Mouse (Mus musculus) CH12.LX (cell line): ENCODE data around the gene Atad5. TPM values are rescaled to one million over a fixed set of nuclear protein-coding genes. Genes with fewer than 3 reads are reported as not detected.

Experiments
- DNase-seq: peaks from one replicate; pipeline ENCODE4 v3.0.0-alpha.2; 2013; ENCODE audit errors: extremely low read depth
- H3K27ac ChIP-seq: 2 replicates; pipeline ENCODE4 v1.5.1; 2012; ENCODE audit warnings: low read depth, mild to moderate bottlenecking, control low read depth, moderate library complexity; ENCODE audit not compliant: insufficient read depth
- H3K27me3 ChIP-seq: replicated peaks from 2 replicates; pipeline ENCODE3; 2012; ENCODE audit warnings: inconsistent platforms
- H3K36me3 ChIP-seq, 2 experiments: replicated peaks in 1 of 2; 2 replicates each; pipeline versions ENCODE3 to v1.6.1; 2012; ENCODE audit warnings: inconsistent platforms in 1 of 2, low read length in 1 of 2, mild to moderate bottlenecking in 1 of 2, mixed read lengths in 1 of 2, moderate library complexity in 1 of 2; ENCODE audit not compliant: control insufficient read depth in 1 of 2, insufficient read depth in 1 of 2
- H3K4me1 ChIP-seq, 2 experiments: 2 replicates each; pipeline ENCODE4 v1.6.1; 2012; ENCODE audit warnings: inconsistent platforms in 1 of 2, moderate library complexity in 1 of 2; ENCODE audit not compliant: insufficient read depth in 2 of 2, control insufficient read depth in 1 of 2
- H3K4me2 ChIP-seq: 2 replicates; pipeline ENCODE4 v1.6.1; 2012; ENCODE audit warnings: low read depth, mild to moderate bottlenecking, control low read depth; ENCODE audit not compliant: poor library complexity, insufficient read depth, severe bottlenecking
- H3K4me3 ChIP-seq, 3 experiments: fragments of 150-350 bp in 1 of 3; sonication (generic) in 1 of 3; replicated peaks in 1 of 3; 2 replicates each; pipeline versions ENCODE3 to v1.5.1; 2011 to 2012; ENCODE audit warnings: low read depth in 2 of 3, low read length in 2 of 3, mild to moderate bottlenecking in 2 of 3, moderate library complexity in 2 of 3, control low read depth in 1 of 3, improper control_type of control experiment in 1 of 3, inconsistent platforms in 1 of 3, mixed read lengths in 1 of 3; ENCODE audit not compliant: poor library complexity in 1 of 3
- H3K79me2 ChIP-seq: replicated peaks from 2 replicates; pipeline ENCODE4 v1.6.1; 2012; ENCODE audit warnings: mild to moderate bottlenecking, moderate library complexity; ENCODE audit not compliant: control insufficient read depth, poor library complexity, insufficient read depth, severe bottlenecking; ENCODE audit errors: extremely low read depth
- H3K9ac ChIP-seq: 2 replicates; pipeline ENCODE4 v1.6.1; 2012; ENCODE audit warnings: low read depth, mild to moderate bottlenecking, control low read depth, moderate library complexity; ENCODE audit not compliant: insufficient read depth
- H3K9me3 ChIP-seq: replicated peaks from 2 replicates; pipeline ENCODE3; 2012; ENCODE audit warnings: low read length, inconsistent platforms, mixed read lengths
- BHLHE40 ChIP-seq: IDR thresholded peaks from 2 replicates; pipeline ENCODE4 v1.6.1; 2011; ENCODE audit warnings: mild to moderate bottlenecking, low read depth, low read length, improper control_type of control experiment
- CHD1 ChIP-seq: IDR thresholded peaks from 2 replicates; pipeline ENCODE4 v1.6.1; 2012; ENCODE audit warnings: low read depth, low read length, improper control_type of control experiment, inconsistent platforms
- CHD2 ChIP-seq: IDR thresholded peaks from 2 replicates; pipeline ENCODE4 v1.6.1; 2011; ENCODE audit warnings: low read length, improper control_type of control experiment
- CTCF ChIP-seq, 2 experiments: IDR thresholded peaks in 1 of 2; conservative IDR thresholded peaks in 1 of 2; 2 replicates each; pipeline ENCODE4 v1.5.1; 2011 to 2012; ENCODE audit warnings: low read depth in 2 of 2, low read length in 2 of 2, improper control_type of control experiment in 1 of 2, inconsistent platforms in 1 of 2, mild to moderate bottlenecking in 1 of 2, moderate library complexity in 1 of 2
- ELF1 ChIP-seq: IDR thresholded peaks from 2 replicates; pipeline ENCODE4 v1.6.1; 2014; ENCODE audit warnings: low read depth, mild to moderate bottlenecking, inconsistent platforms, low read length, improper control_type of control experiment
- EP300 ChIP-seq: IDR thresholded peaks from 2 replicates; pipeline ENCODE4 v1.6.1; 2011; ENCODE audit warnings: low read length, improper control_type of control experiment
- ETS1 ChIP-seq: conservative IDR thresholded peaks from 2 replicates; pipeline ENCODE4 v1.6.1; 2012; ENCODE audit warnings: low read depth, mild to moderate bottlenecking, inconsistent platforms, low read length, improper control_type of control experiment, moderate library complexity
- GABPA ChIP-seq: IDR thresholded peaks from 2 replicates; pipeline ENCODE4 v1.6.1; 2012; ENCODE audit warnings: low read depth, low read length, improper control_type of control experiment, inconsistent platforms; ENCODE audit not compliant: insufficient replicate concordance
- HCFC1 ChIP-seq: IDR thresholded peaks from 2 replicates; pipeline ENCODE4 v1.6.1; 2012; ENCODE audit warnings: low read depth, mild to moderate bottlenecking, inconsistent platforms, low read length, improper control_type of control experiment
- IRF4 ChIP-seq: IDR thresholded peaks from 2 replicates; pipeline ENCODE4 v1.6.1; 2014; ENCODE audit warnings: low read depth, mild to moderate bottlenecking, inconsistent platforms, low read length, improper control_type of control experiment
- JUN ChIP-seq: IDR thresholded peaks from 2 replicates; pipeline ENCODE4 v1.6.1; 2011; ENCODE audit warnings: low read depth, mild to moderate bottlenecking, low read length, improper control_type of control experiment, moderate library complexity; ENCODE audit not compliant: insufficient read depth
- JUND ChIP-seq: conservative IDR thresholded peaks from 2 replicates; pipeline ENCODE4 v1.6.1; 2011; ENCODE audit warnings: low read depth, low read length, improper control_type of control experiment
- KAT2A ChIP-seq: IDR thresholded peaks from 2 replicates; pipeline ENCODE4 v1.6.1; 2012; ENCODE audit warnings: low read length, improper control_type of control experiment, inconsistent platforms; ENCODE audit not compliant: insufficient replicate concordance
- MAFK ChIP-seq: IDR thresholded peaks from 2 replicates; pipeline ENCODE4 v1.6.1; 2011; ENCODE audit warnings: low read length, improper control_type of control experiment; ENCODE audit not compliant: insufficient replicate concordance
- MAX ChIP-seq: IDR thresholded peaks from 2 replicates; pipeline ENCODE4 v1.6.1; 2011; ENCODE audit warnings: low read length, improper control_type of control experiment
- MEF2A ChIP-seq: IDR thresholded peaks from 2 replicates; pipeline ENCODE4 v1.6.1; 2014; ENCODE audit warnings: low read depth, mild to moderate bottlenecking, inconsistent platforms, low read length, improper control_type of control experiment, borderline replicate concordance
- MXI1 ChIP-seq: IDR thresholded peaks from 2 replicates; pipeline ENCODE4 v1.6.1; 2011; ENCODE audit warnings: mild to moderate bottlenecking, low read depth, low read length, improper control_type of control experiment
- MYC ChIP-seq: IDR thresholded peaks from 2 replicates; pipeline ENCODE4 v1.6.1; 2011; ENCODE audit warnings: low read depth, mild to moderate bottlenecking, improper control_type of control experiment, low read length
- NELFE ChIP-seq: IDR thresholded peaks from 2 replicates; pipeline ENCODE4 v1.6.1; 2011; ENCODE audit warnings: low read depth, low read length, improper control_type of control experiment
- NRF1 ChIP-seq: IDR thresholded peaks from 2 replicates; pipeline ENCODE4 v1.6.1; 2014; ENCODE audit warnings: low read depth, mild to moderate bottlenecking, inconsistent platforms, low read length, improper control_type of control experiment, moderate library complexity
- PAX5 ChIP-seq: IDR thresholded peaks from 2 replicates; pipeline ENCODE4 v1.6.1; 2012; ENCODE audit warnings: low read length, inconsistent platforms, mixed read lengths
- POLR2A ChIP-seq: IDR thresholded peaks from 2 replicates; pipeline ENCODE4 v1.6.1; 2011; ENCODE audit warnings: low read depth, mild to moderate bottlenecking, improper control_type of control experiment, low read length
- RAD21 ChIP-seq: IDR thresholded peaks from 2 replicates; pipeline ENCODE4 v1.6.1; 2011; ENCODE audit warnings: low read depth, mild to moderate bottlenecking, low read length, improper control_type of control experiment, moderate library complexity
- RCOR1 ChIP-seq: conservative IDR thresholded peaks from 2 replicates; pipeline ENCODE4 v1.6.1; 2012; ENCODE audit warnings: low read depth, mild to moderate bottlenecking, inconsistent platforms, low read length, improper control_type of control experiment
- SIN3A ChIP-seq: IDR thresholded peaks from 2 replicates; pipeline ENCODE4 v1.6.1; 2012; ENCODE audit warnings: low read length, improper control_type of control experiment, inconsistent platforms
- SMC3 ChIP-seq: IDR thresholded peaks from 2 replicates; pipeline ENCODE4 v1.6.1; 2011; ENCODE audit warnings: low read depth, low read length, improper control_type of control experiment
- TBP ChIP-seq: conservative IDR thresholded peaks from 2 replicates; pipeline ENCODE4 v1.6.1; 2011; ENCODE audit warnings: low read depth, low read length, improper control_type of control experiment
- TCF12 ChIP-seq: IDR thresholded peaks from 2 replicates; pipeline ENCODE4 v1.6.1; 2014; ENCODE audit warnings: low read depth, mild to moderate bottlenecking, inconsistent platforms, low read length, improper control_type of control experiment
- USF2 ChIP-seq: conservative IDR thresholded peaks from 2 replicates; pipeline ENCODE4 v1.6.1; 2011; ENCODE audit warnings: low read depth, low read length, improper control_type of control experiment
- ZC3H11A ChIP-seq: IDR thresholded peaks from 2 replicates; pipeline ENCODE4 v1.6.1; 2012; ENCODE audit warnings: low read depth, mild to moderate bottlenecking, inconsistent platforms, low read length, improper control_type of control experiment
- ZKSCAN1 ChIP-seq: IDR thresholded peaks from 2 replicates; pipeline ENCODE4 v1.6.1; 2012; ENCODE audit warnings: low read depth, inconsistent platforms, low read length, improper control_type of control experiment, borderline replicate concordance
- ZMIZ1 ChIP-seq: IDR thresholded peaks from 2 replicates; pipeline ENCODE4 v1.6.1; 2012; ENCODE audit warnings: low read depth, mild to moderate bottlenecking, inconsistent platforms, low read length, improper control_type of control experiment
- ZNF384 ChIP-seq: IDR thresholded peaks from 2 replicates; pipeline ENCODE4 v1.6.1; 2012; ENCODE audit warnings: low read depth, low read length, improper control_type of control experiment, inconsistent platforms
- dilution Hi-C: fragments of 300-500 bp; cut with MboI; formaldehyde crosslinking; loops from 2 replicates; pipeline ENCODE4 v1.14.3; 2020; ENCODE audit warnings: low sequenced_read_pairs; ENCODE audit not compliant: extremely low pct_unique_long_range_greater_than_20kb, extremely low pct_ligation_motif_present
- in situ Hi-C: fragments of 300-500 bp; cut with MboI; formaldehyde crosslinking; loops from 3 replicates; pipeline ENCODE4 v1.14.3; 2019; ENCODE audit warnings: low sequenced_read_pairs, low pct_ligation_motif_present, low pct_unique_long_range_greater_than_20kb, mixed read lengths
- polyA plus RNA-seq: library from polyadenylated mRNA; unstranded; fragments of >175 nt; gene quantifications from 2 replicates; pipeline ENCODE4 v1.2.1, GENCODE M21; 2012; ENCODE audit warnings: low read depth; ENCODE audit not compliant: insufficient read length
- total RNA-seq, 2 experiments: library from RNA; depleted of rRNA; stranded (reverse); fragments of 300-350 nt in 1 of 2; fragments of >200 nt in 1 of 2; gene quantifications; 2 replicates each; pipeline ENCODE4 v1.2.3; 2012 to 2014

The Atad5 gene
- total and polyA plus RNA-seq, 3 experiments: 24.0 to 46.3 (median 35.2) TPM

DNA sequence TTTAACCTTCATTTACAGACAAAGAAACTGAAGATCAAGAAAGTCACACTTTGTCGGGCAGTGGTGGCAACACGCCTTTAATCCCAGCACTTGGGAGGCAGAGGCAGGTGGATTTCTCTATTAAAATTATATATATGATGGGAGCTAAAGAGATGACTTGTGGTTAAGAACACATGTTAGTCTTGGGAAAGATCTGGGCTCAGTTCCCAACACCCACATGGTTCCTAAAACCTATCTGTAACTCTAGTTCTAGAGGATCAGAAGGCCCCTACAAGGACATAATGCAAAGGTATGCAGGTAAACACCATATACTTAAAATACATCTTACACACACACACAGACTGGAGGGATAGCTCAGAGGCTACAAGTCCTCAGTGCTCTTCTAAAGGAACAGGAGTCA, 18.2 kb upstream of the Atad5 start:
- Histone ChIP-seq H3K79me2 (peaks cover 86% of the 10 kb centered on the region), H3K4me1 (peaks cover 7 to 72% of the 10 kb centered on the region in 2 experiments), H3K9ac (no peak overlapping the region), H3K27ac (no peak overlapping the region), H3K4me2 (no peak overlapping the region), H3K9me3 (no peaks in the 10 kb centered on the region), H3K4me3 (no peak overlapping the region), H3K36me3 (peaks cover 0 to 43% of the 10 kb centered on the region in 2 experiments), H3K27me3 (no peaks in the 10 kb centered on the region)
- dilution Hi-C loops: no loop called here
- no peak for DNase-seq
- in situ Hi-C loops: no loop called here
- no peak for TF ChIP-seq ZMIZ1
- no peak for TF ChIP-seq IRF4
- TF ChIP-seq ZC3H11A: no peak
- TF ChIP-seq JUN: no peak
- no peak for TF ChIP-seq ELF1

DNA sequence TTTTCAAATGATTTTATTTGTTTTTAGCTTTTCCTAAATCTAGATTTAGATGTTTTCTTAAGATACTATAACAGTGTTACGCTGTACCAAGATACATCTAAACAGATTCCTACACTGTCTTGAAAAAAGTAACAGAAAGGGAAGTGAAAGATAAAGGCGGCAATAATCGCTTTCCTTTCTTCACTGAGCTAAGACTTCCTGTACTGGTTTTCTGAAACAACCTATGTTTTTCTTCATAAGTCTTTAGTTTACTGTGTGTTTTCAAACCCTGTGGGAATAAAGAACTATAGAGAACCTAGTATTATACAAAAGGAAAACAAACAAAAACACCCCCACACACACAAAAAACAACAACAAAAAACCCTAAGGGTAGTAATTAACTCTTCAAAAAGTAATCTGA, 16.8 kb upstream of the Atad5 start:
- Histone ChIP-seq H3K4me2 (peak overlapping the region; percentile 53; the same call in 1 of the 2 replicates), H3K36me3 (peaks cover under 1 to 45% of the 10 kb centered on the region in 2 experiments), H3K27ac (peak overlapping the region; percentile 74; the same call in 1 of the 2 replicates), H3K4me1 (peaks cover 8 to 79% of the 10 kb centered on the region in 2 experiments), H3K4me3 (peak overlapping the region in 1 of 3 experiments; percentile 11), H3K27me3 (no peaks in the 10 kb centered on the region), H3K9me3 (no peaks in the 10 kb centered on the region), H3K79me2 (peaks cover 84% of the 10 kb centered on the region), H3K9ac (peak overlapping the region; percentile 10; the same call in 1 of the 2 replicates)
- DNase-seq: peak; percentile 43
- dilution Hi-C loops (no loop called here), in situ Hi-C loops (no loop called here)
- TF ChIP-seq ETS1 (no peak; the same call in 1 of the 2 replicates), CTCF (conservative IDR thresholded peaks at IDR 0.05 in 1 of 2, IDR thresholded peaks at IDR 0.05 in 1 of 2; ENCODE audit: low read depth in 2 of 2, low read length in 2 of 2) (no peak), MEF2A (0 out of 2 replicates have a peak, but pooled peaks have one; percentile 18), JUN (no peak), ZMIZ1 (no peak), RAD21 (no peak), JUND (no peak), CHD2 (no peak), SIN3A (peak; percentile 64), TCF12 (no peak), TBP (0 out of 2 replicates have a peak, but pooled peaks have one; percentile 40), KAT2A (no peak), NELFE (no peak), BHLHE40 (no peak), ZKSCAN1 (no peak), MAX (no peak), PAX5 (no peak), RCOR1 (peak; percentile 20; the same call in 1 of the 2 replicates), GABPA (no peak), NRF1 (no peak), MYC (no peak), EP300 (peak; percentile 93), HCFC1 (no peak), MAFK (0 out of 2 replicates have a peak, but pooled peaks have one; percentile 18), ZC3H11A (no peak), ELF1 (peak; percentile 63), SMC3 (no peak), ZNF384 (peak; percentile 87), USF2 (no peak), POLR2A (no peak), CHD1 (peak; percentile 85; the same call in 1 of the 2 replicates), MXI1 (no peak)
